Mouse (Mus musculus): Measurements from ENCODE around the gene 1700019N19Rik. TPM values are rescaled to one million over a fixed set of nuclear protein-coding genes. Genes with fewer than 3 reads are reported as not detected.

Gene 1700019N19Rik
- polyA plus RNA-seq (2014; fragmentation: Nextera tagmentation; extraction: Ambion mirVana) = 0.19 and 0.23 TPM in 2 replicates

- no peak within 1 kb of the TSS for H3K4me2 ChIP-seq
- ATAC-seq (replicated peaks; ENCODE audit: low FRiP score) = no peak
- H3K4me3 ChIP-seq (ENCODE audit: low read depth, low read length) = no peak within 1 kb of the TSS
- H3K9ac ChIP-seq (ENCODE audit: low read depth, low read length) = no peak within 1 kb of the TSS
- no peaks in the 10 kb centered on the region for H3K36me3 ChIP-seq (ENCODE audit: control insufficient read depth, insufficient read depth, low read length)
- no peak within 1 kb of the TSS for H3K27ac ChIP-seq (ENCODE audit: low read depth, low read length)
- no peaks in the 10 kb centered on the region for H3K4me1 ChIP-seq (replicated peaks; ENCODE audit: control insufficient read depth, insufficient read depth, low read length)
- WGBS = 48% methylated on average over 10 of the region's 10 CpGs
- no peaks in the 10 kb centered on the region for H3K9me3 ChIP-seq (ENCODE audit: control insufficient read depth, low read length)
- DNase-seq (ENCODE audit: low spot score) = no peak
- no peaks in the 10 kb centered on the region for H3K27me3 ChIP-seq (replicated peaks; ENCODE audit: control insufficient read depth, insufficient read depth, low read length)
Observed at GRCm38 (mm10) chr19:58794284-58794683, at the start of gene 1700019N19Rik. TSS of gene 1700019N19Rik (minus strand) at chr19:58794461.

DNA sequence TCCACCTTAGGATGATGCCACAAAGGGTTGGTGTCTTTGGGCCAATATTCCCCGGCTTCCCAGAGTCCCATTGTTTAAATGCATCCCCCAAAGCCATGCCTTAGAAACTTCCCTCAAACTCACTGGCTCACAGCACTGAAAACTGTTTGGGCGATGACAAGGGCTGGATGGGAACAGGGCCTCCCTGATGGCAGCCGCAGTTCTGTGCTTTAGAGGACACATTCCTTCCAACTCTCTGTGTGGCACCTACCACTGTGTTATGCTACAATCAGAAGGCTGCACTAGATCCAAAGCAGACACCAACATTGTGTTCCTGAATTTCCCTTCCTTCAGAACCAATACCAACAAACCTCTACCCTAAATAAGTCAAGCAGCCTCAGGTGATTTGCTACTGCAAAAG lies 49.3 kb upstream of the 1700019N19Rik start:
- WGBS = 81% methylated on average over 3 of the region's 3 CpGs
- H3K4me2 ChIP-seq = no peak overlapping the region
- H3K9ac ChIP-seq (ENCODE audit: low read depth, low read length) = no peak overlapping the region

DNA sequence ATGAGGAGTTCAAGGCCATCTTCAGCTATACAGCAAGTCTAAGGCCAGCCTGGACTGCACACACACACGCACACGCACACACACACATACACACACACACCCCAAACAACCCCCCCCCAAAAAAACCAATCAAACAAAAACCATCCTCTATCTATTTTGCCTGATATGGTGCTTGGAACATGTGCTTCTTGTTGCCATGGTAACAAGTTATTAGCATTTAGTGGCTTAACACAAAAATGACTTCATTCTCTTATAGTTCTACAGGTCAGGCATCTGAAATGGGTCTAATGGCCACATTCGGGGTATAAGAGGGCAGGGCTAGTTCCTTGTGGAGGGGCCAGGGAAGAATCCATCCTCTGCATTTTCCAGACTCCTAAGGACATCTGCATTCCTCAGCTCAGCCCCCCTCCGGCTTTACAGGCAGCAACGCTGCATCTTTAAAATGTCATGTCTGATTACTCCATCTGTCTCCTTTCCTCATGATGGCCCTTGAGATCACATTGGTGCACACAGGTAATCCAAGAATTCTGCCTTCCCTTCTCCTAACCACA lies 46.5 kb upstream of the 1700019N19Rik start:
- no peaks in the 10 kb centered on the region for H3K4me1 ChIP-seq (replicated peaks; ENCODE audit: control insufficient read depth, insufficient read depth, low read length)
- ATAC-seq (replicated peaks; ENCODE audit: low FRiP score) = no peak
- no peak for DNase-seq (ENCODE audit: low spot score)
- 84% methylated on average over 5 of the region's 5 CpGs for WGBS
- H3K36me3 ChIP-seq (ENCODE audit: control insufficient read depth, insufficient read depth, low read length) = no peaks in the 10 kb centered on the region
- no peaks in the 10 kb centered on the region for H3K9me3 ChIP-seq (ENCODE audit: control insufficient read depth, low read length)
- H3K27ac ChIP-seq (ENCODE audit: low read depth, low read length) = no peak overlapping the region
- H3K9ac ChIP-seq (ENCODE audit: low read depth, low read length) = no peak overlapping the region
- no peak overlapping the region for H3K4me3 ChIP-seq (ENCODE audit: low read depth, low read length)
- H3K27me3 ChIP-seq (replicated peaks; ENCODE audit: control insufficient read depth, insufficient read depth, low read length) = no peaks in the 10 kb centered on the region
- no peak overlapping the region for H3K4me2 ChIP-seq

More for the DNA sequence above, 49.3 kb upstream of the 1700019N19Rik start:
- Histone ChIP-seq H3K4me3 (ENCODE audit: low read depth, low read length) (no peak overlapping the region), H3K9me3 (ENCODE audit: control insufficient read depth, low read length) (no peaks in the 10 kb centered on the region), H3K27me3 (replicated peaks; ENCODE audit: control insufficient read depth, insufficient read depth, low read length) (no peaks in the 10 kb centered on the region), H3K36me3 (ENCODE audit: control insufficient read depth, insufficient read depth, low read length) (no peaks in the 10 kb centered on the region), H3K4me1 (replicated peaks; ENCODE audit: control insufficient read depth, insufficient read depth, low read length) (no peaks in the 10 kb centered on the region), H3K27ac (ENCODE audit: low read depth, low read length) (no peak overlapping the region)
- ATAC-seq (replicated peaks; ENCODE audit: low FRiP score) = no peak
- no peak for DNase-seq (ENCODE audit: low spot score)

- no peaks in the 10 kb centered on the region for H3K4me1 ChIP-seq (replicated peaks; ENCODE audit: control insufficient read depth, insufficient read depth, low read length)
Observed at GRCm38 (mm10) chr19:58839806-58840205, 45.5 kb upstream of the 1700019N19Rik start.

GRCm38 (mm10) chr19:58839345-58839744 lies 45.1 kb upstream of the 1700019N19Rik start:
- ATAC-seq (replicated peaks; ENCODE audit: low FRiP score) (no peak), DNase-seq (ENCODE audit: low spot score) (no peak)
- H3K4me1 ChIP-seq (replicated peaks; ENCODE audit: control insufficient read depth, insufficient read depth, low read length) = no peaks in the 10 kb centered on the region
- no peaks in the 10 kb centered on the region for H3K36me3 ChIP-seq (ENCODE audit: control insufficient read depth, insufficient read depth, low read length)
- no peak overlapping the region for H3K27ac ChIP-seq (ENCODE audit: low read depth, low read length)
- H3K9me3 ChIP-seq (ENCODE audit: control insufficient read depth, low read length) = no peaks in the 10 kb centered on the region
- no peaks in the 10 kb centered on the region for H3K27me3 ChIP-seq (replicated peaks; ENCODE audit: control insufficient read depth, insufficient read depth, low read length)
- 72% methylated on average over 3 of the region's 3 CpGs for WGBS
- H3K9ac ChIP-seq (ENCODE audit: low read depth, low read length) = no peak overlapping the region
- no peak overlapping the region for H3K4me2 ChIP-seq
- H3K4me3 ChIP-seq (ENCODE audit: low read depth, low read length) = no peak overlapping the region

More at GRCm38 (mm10) chr19:58839806-58840205, 45.5 kb upstream of the 1700019N19Rik start:
- Histone ChIP-seq H3K9me3 (ENCODE audit: control insufficient read depth, low read length) (no peaks in the 10 kb centered on the region), H3K9ac (ENCODE audit: low read depth, low read length) (no peak overlapping the region), H3K27ac (ENCODE audit: low read depth, low read length) (no peak overlapping the region), H3K27me3 (replicated peaks; ENCODE audit: control insufficient read depth, insufficient read depth, low read length) (no peaks in the 10 kb centered on the region), H3K4me3 (ENCODE audit: low read depth, low read length) (no peak overlapping the region), H3K36me3 (ENCODE audit: control insufficient read depth, insufficient read depth, low read length) (no peaks in the 10 kb centered on the region), H3K4me2 (no peak overlapping the region)
- WGBS = 78% methylated on average over 4 of the region's 4 CpGs
- DNase-seq (ENCODE audit: low spot score) (no peak), ATAC-seq (replicated peaks; ENCODE audit: low FRiP score) (no peak)

GRCm38 (mm10) chr19:58838706-58839105 lies 44.4 kb upstream of the 1700019N19Rik start:
- no peak overlapping the region for H3K4me2 ChIP-seq
- no peak overlapping the region for H3K27ac ChIP-seq (ENCODE audit: low read depth, low read length)
- no peak overlapping the region for H3K4me3 ChIP-seq (ENCODE audit: low read depth, low read length)
- 68% methylated on average over 9 of the region's 9 CpGs for WGBS
- no peaks in the 10 kb centered on the region for H3K9me3 ChIP-seq (ENCODE audit: control insufficient read depth, low read length)
- H3K9ac ChIP-seq (ENCODE audit: low read depth, low read length) = no peak overlapping the region
- ATAC-seq (replicated peaks; ENCODE audit: low FRiP score) = no peak
- no peak for DNase-seq (ENCODE audit: low spot score)
- no peaks in the 10 kb centered on the region for H3K36me3 ChIP-seq (ENCODE audit: control insufficient read depth, insufficient read depth, low read length)
- H3K4me1 ChIP-seq (replicated peaks; ENCODE audit: control insufficient read depth, insufficient read depth, low read length) = no peaks in the 10 kb centered on the region
- H3K27me3 ChIP-seq (replicated peaks; ENCODE audit: control insufficient read depth, insufficient read depth, low read length) = no peaks in the 10 kb centered on the region

GRCm38 (mm10) chr19:58833639-58834180 lies 39.4 kb upstream of the 1700019N19Rik start:
- H3K36me3 ChIP-seq (ENCODE audit: control insufficient read depth, insufficient read depth, low read length) = no peaks in the 10 kb centered on the region
- WGBS = 76% methylated on average over 13 of the region's 13 CpGs
- ATAC-seq (replicated peaks; ENCODE audit: low FRiP score) = no peak
- no peak overlapping the region for H3K4me2 ChIP-seq
- H3K4me1 ChIP-seq (replicated peaks; ENCODE audit: control insufficient read depth, insufficient read depth, low read length) = no peaks in the 10 kb centered on the region
- H3K9ac ChIP-seq (ENCODE audit: low read depth, low read length) = no peak overlapping the region
- DNase-seq (ENCODE audit: low spot score) = no peak
- H3K27me3 ChIP-seq (replicated peaks; ENCODE audit: control insufficient read depth, insufficient read depth, low read length) = no peaks in the 10 kb centered on the region
- H3K9me3 ChIP-seq (ENCODE audit: control insufficient read depth, low read length) = no peaks in the 10 kb centered on the region
- no peak overlapping the region for H3K27ac ChIP-seq (ENCODE audit: low read depth, low read length)
- H3K4me3 ChIP-seq (ENCODE audit: low read depth, low read length) = no peak overlapping the region

DNA sequence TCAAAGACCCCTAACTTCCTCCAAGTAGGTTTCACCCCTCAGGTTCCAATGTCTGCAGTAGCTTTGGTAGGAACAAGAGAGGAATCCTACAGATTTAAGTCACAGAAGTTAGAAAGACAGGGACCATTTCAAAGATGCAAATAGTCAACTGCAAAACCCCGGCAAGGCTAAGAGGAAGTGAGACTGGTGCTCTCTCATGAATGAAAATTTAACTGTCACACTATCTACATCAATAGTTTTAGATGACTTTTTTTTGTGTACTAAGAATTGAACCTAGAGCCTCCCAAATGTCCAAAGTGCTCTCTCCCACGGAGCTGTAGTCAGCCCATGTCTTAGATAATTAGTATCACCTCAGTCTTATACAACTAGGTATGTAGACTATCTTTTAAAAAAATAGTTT lies 38.7 kb upstream of the 1700019N19Rik start:
- Histone ChIP-seq H3K27me3 (replicated peaks; ENCODE audit: control insufficient read depth, insufficient read depth, low read length) (no peaks in the 10 kb centered on the region), H3K4me3 (ENCODE audit: low read depth, low read length) (no peak overlapping the region), H3K4me2 (no peak overlapping the region), H3K9me3 (ENCODE audit: control insufficient read depth, low read length) (no peaks in the 10 kb centered on the region), H3K9ac (ENCODE audit: low read depth, low read length) (no peak overlapping the region), H3K4me1 (replicated peaks; ENCODE audit: control insufficient read depth, insufficient read depth, low read length) (no peaks in the 10 kb centered on the region), H3K27ac (ENCODE audit: low read depth, low read length) (no peak overlapping the region), H3K36me3 (ENCODE audit: control insufficient read depth, insufficient read depth, low read length) (no peaks in the 10 kb centered on the region)
- no peak for DNase-seq (ENCODE audit: low spot score)
- ATAC-seq (replicated peaks; ENCODE audit: low FRiP score) = no peak
- 65% methylated on average over 2 of the region's 2 CpGs for WGBS

GRCm38 (mm10) chr19:58831280-58831922 lies 37.1 kb upstream of the 1700019N19Rik start:
- no peaks in the 10 kb centered on the region for H3K9me3 ChIP-seq (ENCODE audit: control insufficient read depth, low read length)
- no peak overlapping the region for H3K4me3 ChIP-seq (ENCODE audit: low read depth, low read length)
- ATAC-seq (replicated peaks; ENCODE audit: low FRiP score) = no peak
- no peaks in the 10 kb centered on the region for H3K27me3 ChIP-seq (replicated peaks; ENCODE audit: control insufficient read depth, insufficient read depth, low read length)
- no peaks in the 10 kb centered on the region for H3K4me1 ChIP-seq (replicated peaks; ENCODE audit: control insufficient read depth, insufficient read depth, low read length)
- H3K27ac ChIP-seq (ENCODE audit: low read depth, low read length) = no peak overlapping the region
- H3K36me3 ChIP-seq (ENCODE audit: control insufficient read depth, insufficient read depth, low read length) = no peaks in the 10 kb centered on the region
- 86% methylated on average over 9 of the region's 9 CpGs for WGBS
- no peak overlapping the region for H3K4me2 ChIP-seq
- no peak for DNase-seq (ENCODE audit: low spot score)
- no peak overlapping the region for H3K9ac ChIP-seq (ENCODE audit: low read depth, low read length)

Measured in liver, embryonic 11.5 days (tissue).